Mouse (Mus musculus) adrenal gland, adult 2 months (tissue): ENCODE data around the gene Tagap1. TPM values are rescaled to one million over a fixed set of nuclear protein-coding genes. Genes with fewer than 3 reads are reported as not detected.
"Not testable (repeated sequence)": the region's sequence is repeated elsewhere in the genome, so short reads cannot be mapped to it uniquely, and the experiment has no call there.

Source experiments
- DNase-seq: peaks from one replicate; pipeline ENCODE4 v3.0.0; 2021
- polyA plus RNA-seq: library from polyadenylated mRNA; depleted of rRNA; stranded (reverse); fragments of >200 nt; gene quantifications from 2 replicates; pipeline ENCODE4 v1.2.3, GENCODE M21; 2012; rRNA removed
- total RNA-seq, 2 experiments: library from RNA; stranded (reverse); gene quantifications; 2 replicates each; pipeline ENCODE4 v1.2.3; 2021

Gene Tagap1
- total and polyA plus RNA-seq, 3 experiments: 8.1 to 18.2 (median 18.1) TPM

- not testable (repeated sequence) for DNase-seq
Measured at GRCm38 (mm10) chr17:6962339-6962738, 1.4 kb upstream of the Tagap1 start.

DNA sequence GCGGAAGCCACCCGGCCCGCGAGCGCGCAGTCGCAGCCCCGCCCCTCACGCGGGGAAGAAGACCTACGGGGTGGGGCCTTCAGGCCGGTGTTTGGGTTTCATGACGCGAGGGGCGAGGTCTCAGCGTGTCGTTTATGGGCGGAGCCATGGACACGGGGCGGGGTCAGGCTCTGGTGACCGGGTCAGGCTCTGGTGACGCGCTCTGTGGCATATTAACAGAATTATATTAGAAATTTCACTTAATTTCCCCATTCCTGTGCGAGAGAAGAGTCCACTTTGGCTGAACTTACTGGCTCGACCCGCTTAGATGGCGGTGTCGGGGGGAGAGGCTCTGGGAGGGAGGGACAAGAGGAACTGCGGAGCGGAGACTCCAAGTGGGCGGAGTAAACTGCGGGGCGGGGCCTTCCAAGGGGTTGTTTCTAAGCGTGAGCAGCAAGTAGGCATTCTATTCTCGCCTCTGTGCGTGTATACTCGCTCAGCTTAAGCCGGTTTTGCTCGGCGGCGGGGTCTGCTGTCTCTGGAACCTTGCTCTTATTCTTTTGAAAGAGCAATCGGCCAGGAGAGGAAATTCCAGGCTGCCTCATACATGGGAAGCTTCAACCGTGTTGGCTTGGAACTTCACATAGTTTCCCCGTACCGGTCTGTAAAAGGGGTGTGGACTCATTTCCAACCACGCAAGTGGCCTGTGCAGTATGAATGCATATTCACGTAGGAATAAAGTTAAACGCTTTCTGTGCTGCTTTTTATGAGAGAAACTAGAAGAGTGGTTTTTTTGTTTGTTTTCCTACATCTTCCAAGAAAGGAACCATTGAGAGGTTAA is 435 bp upstream of the Tagap1 start:
- peak; percentile 56 for DNase-seq

DNA sequence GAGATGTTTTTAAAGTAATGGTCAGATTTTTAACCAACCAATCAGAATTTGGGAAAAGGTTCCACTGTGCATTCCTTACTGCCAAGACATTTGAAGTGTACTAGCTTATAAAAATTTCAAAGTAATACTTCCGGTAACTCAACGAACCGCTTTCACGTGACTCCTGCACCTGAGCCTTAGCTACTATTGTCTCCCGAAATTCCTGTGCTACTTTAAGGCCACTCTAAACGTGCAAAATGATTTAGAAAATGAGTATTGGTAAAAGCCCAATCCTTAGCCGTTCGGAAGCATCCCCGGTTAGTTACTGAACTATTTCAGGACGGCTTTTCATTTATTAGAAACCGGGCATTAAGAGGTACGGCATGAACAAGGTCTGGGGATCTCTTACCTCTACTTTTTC is 607 bp downstream of the Tagap1 start:
- DNase-seq: not testable (repeated sequence)

DNA sequence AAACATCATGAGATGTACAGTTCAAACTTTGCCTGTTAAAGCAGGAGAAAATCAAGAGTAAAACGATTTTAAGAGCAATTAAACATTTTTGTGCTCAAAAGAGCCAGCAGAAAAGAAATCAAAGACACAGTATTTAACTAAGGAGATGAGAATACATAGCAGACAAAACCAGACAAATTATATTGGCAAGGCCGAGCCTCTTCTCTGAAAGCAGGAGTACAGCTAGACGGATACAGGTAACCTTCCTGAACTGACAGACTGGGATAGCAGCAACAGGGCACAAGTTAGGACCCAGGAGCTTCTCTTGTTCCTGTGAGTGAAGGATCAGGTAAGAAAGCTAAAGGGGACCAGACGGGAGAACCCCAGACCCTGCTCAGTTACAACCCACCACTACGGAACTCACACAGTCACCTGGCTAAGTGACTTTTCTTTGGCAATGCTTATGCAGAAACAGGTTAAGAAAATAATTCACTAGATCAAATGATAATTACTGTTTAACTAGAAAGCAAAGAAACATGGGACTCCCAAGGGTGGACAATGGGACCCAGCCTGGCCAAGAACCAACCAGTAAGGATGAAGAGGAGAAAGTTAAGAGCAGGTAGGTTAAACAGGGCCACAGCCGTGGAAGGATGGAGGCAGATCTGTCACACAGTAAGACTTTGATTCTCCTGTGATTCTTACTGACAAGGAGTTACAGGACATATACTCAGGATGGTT is 1.3 kb downstream of the Tagap1 start:
- peak; percentile 6 for DNase-seq

GRCm38 (mm10) chr17:6958881-6959280 is 2.1 kb downstream of the Tagap1 start:
- DNase-seq: peak; percentile 37

GRCm38 (mm10) chr17:6948769-6949228 is 12.2 kb downstream of the Tagap1 start:
- not testable (repeated sequence) for DNase-seq

DNA sequence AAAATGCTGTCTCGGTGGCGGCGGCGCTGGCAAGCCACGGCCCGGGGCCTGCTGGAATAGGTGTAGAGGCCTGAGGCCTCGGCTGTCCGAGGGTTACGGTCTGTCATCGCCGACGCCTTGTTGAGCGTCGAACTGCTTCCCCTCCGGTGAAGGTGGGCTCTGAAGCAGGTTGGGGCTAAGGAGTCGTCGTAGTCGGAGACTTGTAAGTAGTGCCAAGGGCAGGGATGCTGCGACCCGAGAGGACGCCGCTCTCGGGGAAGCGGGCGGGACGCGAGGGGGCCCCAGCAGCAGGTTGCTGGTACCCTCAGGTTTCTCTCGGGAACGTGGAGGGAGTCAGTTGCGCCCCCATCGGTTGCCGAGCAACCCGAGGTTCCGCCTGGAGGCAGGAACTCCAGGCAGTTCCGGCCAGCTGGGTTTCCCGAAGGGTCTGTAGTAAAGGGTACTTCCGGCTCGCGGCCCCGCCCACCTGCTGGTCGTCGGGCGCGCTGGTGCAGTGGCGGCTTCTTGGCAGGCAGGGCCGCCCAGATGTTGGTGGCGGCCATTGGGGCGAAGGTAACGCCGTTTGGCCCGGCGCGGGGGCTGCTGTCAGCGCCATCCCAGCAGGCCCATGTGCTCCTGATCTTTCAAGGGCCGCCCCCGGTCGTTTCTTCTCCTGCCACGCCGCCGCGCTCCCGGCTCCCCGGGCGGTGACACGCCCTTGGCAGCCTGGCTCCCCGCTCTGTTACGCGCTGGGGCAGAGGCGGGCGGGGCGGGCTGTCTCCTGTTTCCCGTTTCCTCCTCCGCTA is 12.8 kb downstream of the Tagap1 start, which contains the start of gene Rsph3b:
TSS of gene Rsph3b (minus strand) at position 699 of the 785 bp plus-strand sequence.
- DNase-seq: peak; percentile 94

DNA sequence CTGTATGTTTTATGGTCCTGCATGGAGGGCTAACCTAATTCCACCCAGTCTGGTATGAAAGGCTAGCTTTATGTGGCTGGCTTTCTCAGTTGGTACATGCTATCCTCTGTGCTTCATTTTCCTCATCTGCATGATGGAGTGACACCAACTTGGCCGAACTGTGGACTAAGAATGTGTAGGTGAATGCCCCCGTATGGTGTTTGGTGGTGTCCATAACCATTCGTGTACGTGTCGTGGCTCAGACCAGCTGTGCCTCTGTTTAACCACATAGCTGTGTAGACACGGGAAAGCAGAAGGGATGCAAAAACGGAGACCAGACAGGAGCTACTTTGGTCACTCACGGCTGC is 13.3 kb downstream of the Tagap1 start:
- DNase-seq: not testable (repeated sequence)

- not testable (repeated sequence) for DNase-seq
Measured at GRCm38 (mm10) chr17:6942560-6942959, 18.4 kb downstream of the Tagap1 start.

- DNase-seq: not testable (repeated sequence)
Measured at GRCm38 (mm10) chr17:6931625-6932024, 29.3 kb downstream of the Tagap1 start.

DNA sequence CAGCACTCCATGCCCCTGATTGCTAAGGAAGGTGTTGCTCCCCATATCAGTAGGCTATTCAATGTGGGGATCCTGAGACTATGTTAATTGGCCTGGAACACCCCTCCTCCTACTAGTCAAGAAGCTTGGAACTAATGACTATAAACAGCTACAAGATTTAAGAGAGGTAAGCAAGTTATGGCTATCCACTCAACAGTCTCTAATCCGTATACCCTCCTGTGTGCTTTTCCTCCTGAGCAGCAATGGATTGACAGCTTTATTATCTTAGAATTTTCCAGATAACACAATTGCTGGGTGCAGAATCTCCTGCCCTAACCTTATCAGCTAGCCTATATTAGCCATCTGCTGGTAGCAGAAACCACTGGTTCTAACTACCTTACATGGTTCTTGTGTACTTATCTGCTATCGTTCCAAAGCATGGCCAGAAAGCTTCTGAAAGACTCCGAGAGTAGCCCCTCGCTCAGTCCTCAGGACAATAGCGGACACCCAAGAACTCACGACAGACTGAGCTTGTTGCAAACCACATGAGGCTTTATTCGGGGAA is 40.5 kb downstream of the Tagap1 start:
- not testable (repeated sequence) for DNase-seq

GRCm38 (mm10) chr17:6919388-6919787 is 41.6 kb downstream of the Tagap1 start:
- DNase-seq: not testable (repeated sequence)

- DNase-seq: not testable (repeated sequence)
Measured at GRCm38 (mm10) chr17:6915282-6915681, 45.7 kb downstream of the Tagap1 start.

GRCm38 (mm10) chr17:6914066-6914465 is 46.9 kb downstream of the Tagap1 start:
- DNase-seq: not testable (repeated sequence)

Other genes with a start within 250 kb of the Tagap1 start
- gene Ezr, start 178.4 kb downstream of the Tagap1 start, total RNA-seq: 10 to 100 TPM; 23.2 to 27.3 TPM
- 5.6 and 6.2 TPM in 2 replicates for gene Ezr, start 178.4 kb downstream of the Tagap1 start, polyA plus RNA-seq
- gene Rsph3b, start 12.5 kb downstream of the Tagap1 start, total RNA-seq: 10 to 100 TPM; 40.9 to 49.0 TPM
- 46.6 and 48.9 TPM in 2 replicates for gene Rsph3b, start 12.5 kb downstream of the Tagap1 start, polyA plus RNA-seq
- gene Rnaset2b, start 9.5 kb upstream of the Tagap1 start, total RNA-seq: 100 to 1,000 TPM; 458 to 572 TPM
- gene Rnaset2b, start 9.5 kb upstream of the Tagap1 start, polyA plus RNA-seq: 68.6 and 105 TPM in 2 replicates
- under 1 TPM; 0.31 to 0.63 TPM for gene Gm49721, start 17.7 kb upstream of the Tagap1 start, total RNA-seq
- gene Gm49721, start 17.7 kb upstream of the Tagap1 start, polyA plus RNA-seq: 4.4 and 5.8 TPM in 2 replicates
- not detected for gene Gm1604a, start 64.4 kb upstream of the Tagap1 start, total RNA-seq
- gene Gm1604a, start 64.4 kb upstream of the Tagap1 start, polyA plus RNA-seq: 0.28 TPM in 1 of 2 replicates, not detected in the other
- gene Rps6ka2, start 209.0 kb upstream of the Tagap1 start, total RNA-seq: 10 to 100 TPM; 10.6 to 18.2 TPM
- 7.6 and 10.2 TPM in 2 replicates for gene Rps6ka2, start 209.0 kb upstream of the Tagap1 start, polyA plus RNA-seq